Mouse (Mus musculus) urinary bladder, postnatal 25 days (tissue): ENCODE results near the gene Ddah1.
"Not testable (repeated sequence)": the region's sequence is repeated elsewhere in the genome, so short reads cannot be mapped to it uniquely, and the experiment has no call there.

Source experiments
- DNase-seq: peaks from one replicate; pipeline ENCODE4 v3.0.0; 2022; ENCODE audit warnings: low spot score

Ddah1 gene

GRCm38 (mm10) chr3:145864033-145864712 is 105.7 kb downstream of the Ddah1 start:
- DNase-seq: no peak

DNA sequence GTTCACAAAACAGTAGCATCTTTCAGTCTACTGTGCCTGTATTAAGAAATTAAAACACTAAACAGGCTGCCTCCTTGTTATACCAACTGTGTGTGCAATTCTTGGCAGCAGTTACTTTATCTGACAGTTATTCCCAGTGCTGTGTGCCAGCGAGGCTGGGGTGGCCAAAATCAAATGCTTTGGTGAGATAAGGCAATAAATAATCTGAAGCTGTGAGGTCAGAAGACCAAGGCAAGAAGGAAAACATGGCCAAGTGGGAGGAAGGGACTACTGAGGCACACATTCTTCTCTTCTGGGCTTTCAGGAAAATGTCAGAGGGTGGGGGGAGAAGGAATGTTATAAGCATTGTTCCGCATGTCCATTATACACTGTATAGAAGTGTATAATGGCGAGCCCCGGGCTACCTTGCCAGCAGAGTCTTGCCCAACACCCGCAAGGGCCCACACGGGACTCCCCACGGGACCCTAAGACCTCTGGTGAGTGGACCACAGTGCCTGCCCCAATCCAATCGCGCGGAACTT is 106.3 kb downstream of the Ddah1 start:
- DNase-seq: no peak

DNA sequence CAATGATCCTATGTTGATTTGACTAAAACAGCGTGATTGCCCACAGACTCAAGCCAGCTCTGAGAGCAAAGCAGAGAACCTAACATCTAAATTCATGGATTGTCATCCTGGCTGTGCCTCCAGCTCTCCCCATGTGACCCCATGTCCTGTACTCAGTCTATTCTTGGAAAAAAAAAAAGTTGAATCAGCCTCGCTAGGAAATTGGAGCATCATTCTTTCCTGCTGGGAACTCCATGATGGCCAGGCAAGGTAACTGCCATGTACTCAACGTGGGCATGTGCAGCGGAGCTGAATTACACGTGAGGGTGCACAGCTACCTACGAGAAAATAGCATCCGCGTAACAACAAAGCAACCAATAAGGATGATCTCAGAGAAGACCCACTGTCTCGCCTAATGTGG is 114.2 kb downstream of the Ddah1 start:
- no peak for DNase-seq

GRCm38 (mm10) chr3:145873271-145873670 is 114.8 kb downstream of the Ddah1 start:
- no peak for DNase-seq

GRCm38 (mm10) chr3:145874126-145874525 is 115.7 kb downstream of the Ddah1 start:
- no peak for DNase-seq

DNA sequence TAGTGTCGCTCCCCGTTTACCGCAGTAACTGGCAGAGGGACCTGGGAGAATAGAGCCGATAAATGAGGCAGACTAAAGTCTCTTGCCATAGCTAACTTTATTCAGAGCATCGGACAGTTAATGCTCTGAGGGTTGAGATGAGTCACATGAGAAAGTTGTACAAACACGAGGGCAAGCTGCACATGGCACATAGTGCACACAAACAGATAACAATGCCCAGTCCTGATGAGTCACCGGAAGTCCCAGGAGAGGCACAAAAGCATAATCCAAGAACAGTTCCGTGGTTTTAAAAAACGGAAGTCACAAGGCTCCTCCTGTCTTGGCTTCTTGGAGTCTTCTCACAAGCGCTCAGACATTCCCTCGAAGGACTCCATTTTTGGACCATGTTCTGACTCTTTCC is 117.6 kb downstream of the Ddah1 start:
- no peak for DNase-seq

DNA sequence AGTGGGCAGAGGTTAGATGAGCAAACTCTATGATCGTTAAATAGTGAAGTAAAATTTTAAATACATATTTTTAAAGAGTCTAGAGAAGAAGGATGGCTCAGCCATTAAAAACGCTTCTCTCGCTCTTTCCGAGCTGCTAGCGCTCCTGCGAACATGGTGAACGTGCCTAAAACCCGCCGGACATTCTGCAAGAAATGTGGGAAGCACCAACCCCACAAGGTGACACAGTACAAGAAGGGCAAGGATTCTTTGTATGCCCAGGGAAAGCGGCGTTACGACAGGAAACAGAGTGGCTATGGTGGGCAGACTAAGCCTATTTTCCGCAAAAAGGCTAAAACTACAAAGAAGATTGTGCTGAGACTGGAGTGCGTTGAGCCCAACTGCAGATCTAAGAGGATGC is 120.4 kb downstream of the Ddah1 start:
- DNase-seq: not testable (repeated sequence)

DNA sequence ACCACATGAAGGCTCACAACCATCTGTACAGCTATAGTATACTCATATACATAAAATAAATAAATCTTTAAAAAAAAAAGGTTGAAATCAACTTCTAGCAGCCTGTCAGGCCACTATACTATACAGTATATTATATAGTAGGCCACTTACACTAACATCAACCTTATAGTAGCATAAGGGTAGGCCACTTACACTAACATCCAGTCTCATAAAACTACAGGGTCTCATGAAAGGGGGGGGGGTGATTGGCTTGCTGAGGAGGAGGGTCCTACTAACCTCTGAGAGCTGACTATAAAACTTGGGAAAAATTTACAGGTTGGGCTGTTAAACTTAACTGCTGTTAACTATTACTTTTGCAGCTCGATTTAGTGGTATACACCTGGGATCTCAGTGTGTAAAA is 121.9 kb downstream of the Ddah1 start:
- DNase-seq: no peak

DNA sequence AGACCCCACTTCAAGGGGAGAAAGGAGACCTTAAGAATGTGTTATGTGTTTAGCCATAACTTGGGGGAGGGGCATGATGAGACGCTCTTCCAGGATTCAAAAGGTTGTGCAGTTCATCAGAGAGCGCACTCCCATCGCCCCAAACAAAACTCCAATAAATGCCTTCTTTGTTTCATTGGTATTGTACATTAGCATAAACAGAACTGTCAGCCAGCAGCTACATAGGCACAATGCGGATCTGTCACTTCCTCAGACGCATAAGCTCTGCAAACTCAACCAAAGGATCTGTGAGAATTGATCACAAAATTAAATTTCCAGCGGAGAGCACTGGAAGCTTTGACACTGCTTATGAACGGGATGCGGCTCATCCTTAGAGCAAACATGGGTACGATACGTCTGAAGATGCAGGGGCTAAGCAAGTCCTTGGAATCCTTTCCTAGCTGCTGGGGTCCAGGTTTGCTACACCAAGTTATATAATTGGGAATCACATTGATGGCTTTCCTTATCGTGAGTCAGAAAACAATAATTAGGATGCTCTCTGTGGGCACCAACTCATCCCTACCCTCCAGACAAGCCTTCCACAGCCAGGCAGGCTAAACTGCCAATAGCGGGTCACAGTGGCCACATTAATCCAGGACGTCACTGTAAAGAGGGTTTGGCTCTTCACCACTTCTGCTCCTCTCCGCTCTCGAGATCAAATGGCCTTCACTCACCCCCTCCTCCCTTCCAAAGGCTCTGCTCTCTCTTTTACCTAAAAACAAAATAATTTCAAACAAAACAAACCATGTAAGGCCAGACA is 123.8 kb downstream of the Ddah1 start:
- no peak for DNase-seq

GRCm38 (mm10) chr3:145883233-145883632 is 124.8 kb downstream of the Ddah1 start:
- DNase-seq: no peak

DNA sequence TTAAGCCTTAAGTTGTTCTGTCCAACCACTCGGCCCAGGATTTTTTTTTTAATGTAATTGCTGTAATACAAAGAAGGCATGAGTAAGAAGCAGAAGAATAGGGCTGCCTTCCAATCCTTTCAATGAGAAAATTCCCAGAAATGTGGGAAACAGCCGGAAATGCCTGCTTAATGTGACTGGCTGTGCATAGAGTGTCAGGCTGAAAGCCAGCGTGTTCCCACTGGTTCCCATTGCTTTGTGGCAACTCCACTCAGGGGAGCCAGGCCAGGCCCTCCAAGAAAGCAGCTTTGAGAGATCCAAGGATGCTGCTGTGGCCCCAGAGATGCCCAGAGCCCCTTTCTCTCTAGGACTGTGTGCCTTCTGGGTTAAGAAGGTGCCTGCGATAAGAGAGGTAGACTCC is 126.9 kb downstream of the Ddah1 start:
- no peak for DNase-seq

GRCm38 (mm10) chr3:145885851-145886464 is 127.5 kb downstream of the Ddah1 start:
- DNase-seq: no peak

DNA sequence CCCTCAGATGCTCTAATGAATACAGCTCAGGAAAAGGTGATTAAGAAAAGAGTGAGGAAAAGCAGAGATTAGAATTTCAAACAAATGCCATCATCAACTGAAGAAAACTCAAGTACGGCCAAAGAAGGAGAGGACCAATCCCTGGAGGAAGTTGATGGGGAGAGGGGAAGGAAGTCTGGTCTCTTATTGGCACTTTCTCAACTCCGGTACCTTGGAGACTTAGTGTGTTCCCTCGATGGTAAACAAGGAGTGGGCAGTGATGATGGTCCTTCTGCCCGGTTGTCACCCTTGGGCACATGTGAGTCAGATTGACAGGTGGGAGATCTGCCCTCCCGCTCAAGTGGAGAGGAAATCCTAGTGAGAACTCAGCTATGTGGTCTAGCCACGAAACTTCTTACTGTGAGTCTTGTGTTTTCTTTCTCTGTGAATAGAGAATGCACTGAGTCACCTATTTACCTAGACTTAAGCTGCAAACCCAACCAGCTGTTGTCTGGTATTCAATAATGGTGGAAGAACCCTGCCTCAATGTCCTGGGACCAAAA is 129.0 kb downstream of the Ddah1 start:
- no peak for DNase-seq

DNA sequence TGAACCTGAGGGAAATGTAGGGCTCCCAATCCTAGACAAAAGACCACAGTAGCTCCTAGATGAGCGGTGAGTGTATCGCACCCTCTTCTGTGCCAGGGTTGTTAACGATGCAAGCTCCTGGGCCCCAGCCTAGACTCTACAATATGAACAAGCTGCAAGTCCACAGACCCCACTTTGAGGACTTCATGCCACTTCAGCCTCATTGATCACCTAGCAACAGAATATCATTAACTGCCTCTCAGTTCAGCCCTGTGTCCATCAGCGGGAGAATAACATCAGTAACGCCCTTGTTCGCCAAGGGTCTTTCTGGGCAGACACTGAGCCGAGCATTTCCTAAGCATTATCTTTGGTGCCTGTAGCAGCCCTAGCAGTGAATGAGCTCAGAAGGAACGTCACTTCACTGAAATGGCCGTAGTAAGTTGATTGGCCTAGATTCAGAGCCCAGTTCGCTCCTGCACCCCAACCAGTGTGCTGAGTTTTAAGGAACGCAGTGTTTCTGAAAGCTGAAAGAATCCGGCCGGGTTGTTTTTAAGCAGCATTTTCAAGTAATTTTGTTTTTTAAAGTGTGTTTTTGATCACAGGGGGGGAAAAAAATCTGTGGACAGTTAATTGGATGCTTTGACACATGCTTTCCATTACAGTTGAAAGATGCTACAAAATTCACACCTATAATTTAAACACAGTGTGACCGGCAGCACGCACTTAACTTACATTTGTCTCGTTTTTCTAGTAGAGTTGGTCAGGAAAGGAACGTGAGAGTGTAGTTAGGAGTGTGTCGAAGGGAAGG is 132.1 kb downstream of the Ddah1 start:
- no peak for DNase-seq

GRCm38 (mm10) chr3:145892451-145892850 is 134.0 kb downstream of the Ddah1 start:
- DNase-seq: no peak

- no peak for DNase-seq
Measured at GRCm38 (mm10) chr3:145894131-145894530, 135.7 kb downstream of the Ddah1 start.

DNA sequence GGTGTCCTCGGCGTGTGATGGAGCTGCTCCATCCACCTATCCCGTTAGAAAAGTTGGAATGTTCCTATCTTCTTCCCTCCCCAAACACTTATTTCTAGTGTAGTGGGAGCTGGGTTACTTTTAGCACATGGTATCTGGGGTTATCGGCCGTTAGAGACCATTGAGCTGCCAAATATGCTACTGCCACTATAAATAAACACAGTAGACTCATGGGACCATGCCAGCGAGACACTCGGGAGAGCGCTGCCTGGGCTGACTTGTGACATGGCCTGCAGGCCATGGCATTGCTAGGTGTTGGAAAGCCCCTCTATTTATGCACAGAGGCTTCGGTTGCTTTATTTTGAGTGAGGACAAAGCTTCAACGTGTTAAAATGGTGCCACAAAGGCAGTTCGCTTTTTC is 139.3 kb downstream of the Ddah1 start:
- no peak for DNase-seq

DNA sequence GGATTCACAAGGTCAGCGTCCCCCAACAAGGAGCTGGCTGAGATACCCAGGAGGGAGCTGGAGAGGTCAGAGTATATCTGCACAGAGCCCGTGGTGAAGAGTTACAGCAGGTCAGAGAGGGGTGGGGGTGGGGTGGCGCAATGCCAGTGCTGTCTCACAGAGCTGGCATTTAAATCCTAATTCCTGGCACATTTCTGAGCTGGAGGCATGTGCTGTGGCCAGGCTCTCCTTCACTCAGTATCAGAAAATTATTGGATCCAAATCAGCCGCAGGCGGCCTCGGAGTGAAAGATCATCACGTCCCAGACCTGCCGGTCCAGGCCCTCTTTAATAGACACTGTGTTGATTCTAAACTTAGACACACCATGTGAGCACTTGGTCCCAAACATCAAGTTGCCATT is 141.4 kb downstream of the Ddah1 start:
- no peak for DNase-seq

GRCm38 (mm10) chr3:145903530-145903929 is 145.1 kb downstream of the Ddah1 start:
- DNase-seq: no peak

DNA sequence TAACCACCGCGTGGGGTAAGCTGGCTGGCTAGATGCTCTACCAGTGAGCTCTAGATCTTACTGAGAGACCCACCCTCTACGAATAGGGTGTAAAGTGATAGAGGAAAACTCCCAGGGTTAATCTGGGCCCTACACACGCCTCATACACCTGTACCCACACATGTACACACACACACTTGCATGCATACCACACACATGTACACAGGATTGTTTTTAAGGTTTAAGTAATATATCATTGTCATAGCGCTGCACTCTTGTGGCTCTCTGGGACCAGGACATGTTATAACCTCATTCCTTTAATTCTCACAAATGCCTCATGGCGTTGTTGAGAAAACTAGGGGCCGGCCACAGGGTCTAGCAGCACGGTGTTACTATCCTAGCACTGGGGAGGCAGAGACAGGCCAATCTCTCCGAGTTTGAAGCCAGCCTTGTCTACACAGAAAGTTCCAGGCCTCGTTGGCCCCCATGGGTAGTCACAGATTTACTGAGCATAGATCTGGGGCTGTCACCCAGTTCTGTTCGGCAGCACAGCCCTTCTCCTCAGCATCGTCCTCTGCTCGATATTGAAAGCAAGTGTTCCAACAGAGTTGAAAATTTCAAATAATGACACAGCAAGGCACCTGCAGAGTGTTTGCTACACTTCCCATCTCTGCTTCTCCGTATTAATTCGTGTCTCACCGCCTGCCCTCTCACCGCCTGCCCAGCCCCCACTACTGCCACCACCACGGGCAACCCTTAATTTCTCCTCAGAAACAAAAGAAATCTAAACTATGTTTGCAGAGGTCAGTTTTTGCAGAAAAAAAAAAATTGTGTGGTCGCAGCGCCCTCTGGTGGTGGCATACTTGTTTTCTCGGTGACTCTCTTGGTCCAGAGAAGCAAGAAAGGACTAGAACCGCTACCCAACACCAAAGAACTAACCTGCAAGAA is 146.6 kb downstream of the Ddah1 start:
- peak; percentile 62 for DNase-seq

DNA sequence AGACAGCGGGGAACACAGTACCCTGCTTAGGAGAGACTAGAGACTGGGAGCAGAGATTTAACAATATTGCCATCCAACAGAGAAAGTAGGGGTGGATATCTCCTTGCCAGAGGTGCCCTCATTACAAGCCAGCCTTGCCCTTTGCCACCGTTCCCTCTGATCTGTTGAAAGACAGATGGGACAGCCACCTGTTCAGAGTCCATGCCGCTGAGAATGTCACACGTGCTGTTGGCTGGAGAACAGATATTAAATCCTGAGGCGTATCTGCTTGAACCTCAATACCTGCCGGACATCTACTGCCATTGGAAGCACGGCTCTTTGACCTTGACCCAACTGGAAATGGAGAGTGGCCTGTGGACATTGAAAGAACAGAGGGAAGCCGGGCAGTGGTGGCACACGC is 148.1 kb downstream of the Ddah1 start:
- no peak for DNase-seq
